Mouse (Mus musculus) forebrain, postnatal 0 days (tissue): ENCODE measurements around the gene H2afx. TPM values are rescaled to one million over a fixed set of nuclear protein-coding genes. Genes with fewer than 3 reads are reported as not detected.
"Not testable (repeated sequence)": the region's sequence is repeated elsewhere in the genome, so short reads cannot be mapped to it uniquely, and the experiment has no call there.

Source experiments
- ATAC-seq: fragments of 200-750 bp; cut with Nextera tagmentation; 2 replicates; pipeline ENCODE4 v1.8.0; 2017; ENCODE audit warnings: mild to moderate bottlenecking, moderate library complexity
- DNase-seq: peaks from one replicate; pipeline ENCODE4 v3.0.0-alpha.2; 2015
- H3K27ac ChIP-seq: fragments of 300-500 bp; sonication (generic); 2 replicates; pipeline ENCODE4 v1.5.1; 2014; ENCODE audit warnings: low read depth, mild to moderate bottlenecking, antibody characterized with exemption, low read length, moderate library complexity, mixed read lengths
- H3K27me3 ChIP-seq: fragments of 300-500 bp; sonication (generic); 2 replicates; pipeline ENCODE4 v1.6.1; 2014; ENCODE audit warnings: mild to moderate bottlenecking, low read length, mixed read lengths; ENCODE audit not compliant: insufficient read depth
- H3K36me3 ChIP-seq: fragments of 300-500 bp; sonication (generic); 2 replicates; pipeline ENCODE4 v1.6.1; 2014; ENCODE audit warnings: mild to moderate bottlenecking, moderate library complexity; ENCODE audit not compliant: insufficient read depth
- H3K4me1 ChIP-seq: fragments of 300-500 bp; sonication (generic); 2 replicates; pipeline ENCODE4 v1.6.1; 2014; ENCODE audit warnings: antibody characterized with exemption; ENCODE audit not compliant: insufficient read depth
- H3K4me2 ChIP-seq: fragments of 300-500 bp; sonication (generic); 2 replicates; pipeline ENCODE4 v1.6.1; 2014; ENCODE audit warnings: low read depth, mild to moderate bottlenecking, moderate library complexity
- H3K4me3 ChIP-seq: fragments of 300-500 bp; sonication (generic); 2 replicates; pipeline ENCODE4 v1.5.1; 2014; ENCODE audit warnings: low read depth, low read length, mixed read lengths
- H3K9ac ChIP-seq: fragments of 300-500 bp; sonication (generic); 2 replicates; pipeline ENCODE4 v1.6.1; 2014; ENCODE audit warnings: mild to moderate bottlenecking
- H3K9me3 ChIP-seq: fragments of 300-500 bp; sonication (generic); 2 replicates; pipeline ENCODE4 v1.6.1; 2016; ENCODE audit warnings: low read length
- CTCF ChIP-seq: sonication (generic); IDR thresholded peaks from 2 replicates; pipeline ENCODE4 v1.5.1; 2016; ENCODE audit warnings: antibody characterized with exemption, control low read depth, low read depth
- WGBS: fragments of 180-500 bp; shearing (Covaris S2); extraction: QIAGEN DNeasy Blood & Tissue Kit; methylation state at CpG from one replicate; pipeline ENCODE4 v1.1.7; 2014; 5-methylcytosine and 5-hydroxymethylcytosine counted together
- polyA plus RNA-seq: library from polyadenylated mRNA; unstranded; fragments of >200 nt; fragmentation: Nextera tagmentation; extraction: Ambion mirVana; gene quantifications from 2 replicates; pipeline ENCODE4 v1.2.1, GENCODE M21; 2015
- total RNA-seq: library from RNA; depleted of rRNA; stranded (reverse); fragments of >200 nt; gene quantifications from 2 replicates; pipeline ENCODE4 v1.2.3, GENCODE M21; 2014

H2afx gene
- total and polyA plus RNA-seq, 2 experiments from 2014 or later: 97.8 to 143 TPM

DNA sequence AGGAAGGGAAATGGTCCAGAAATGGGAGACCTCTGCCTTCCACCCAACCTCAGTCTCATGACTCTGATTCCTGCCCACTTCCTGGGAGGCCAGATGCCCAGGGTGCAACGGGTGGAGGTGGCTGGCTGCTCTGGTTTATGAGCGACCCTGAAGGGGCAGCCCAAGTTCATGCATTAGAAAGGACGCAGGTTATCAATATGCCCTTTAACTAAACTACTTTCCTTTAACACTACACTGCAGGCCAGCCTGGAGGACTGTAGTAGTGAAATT lies 15.7 kb upstream of the H2afx start:
- ATAC-seq (no peak), DNase-seq (no peak)
- no peaks in the 10 kb centered on the region for H3K27me3 ChIP-seq
- H3K4me1 ChIP-seq: peaks cover 19% of the 10 kb centered on the region
- peak overlapping the region; percentile 91 for H3K4me3 ChIP-seq
- TF ChIP-seq CTCF: no peak
- peak overlapping the region; percentile 71 for H3K4me2 ChIP-seq
- 30% methylated on average over 3 of the region's 3 CpGs for WGBS
- H3K27ac ChIP-seq: no peak overlapping the region
- H3K36me3 ChIP-seq: peaks cover 25% of the 10 kb centered on the region
- peak overlapping the region; percentile 87 for H3K9ac ChIP-seq
- H3K9me3 ChIP-seq: no peaks in the 10 kb centered on the region

DNA sequence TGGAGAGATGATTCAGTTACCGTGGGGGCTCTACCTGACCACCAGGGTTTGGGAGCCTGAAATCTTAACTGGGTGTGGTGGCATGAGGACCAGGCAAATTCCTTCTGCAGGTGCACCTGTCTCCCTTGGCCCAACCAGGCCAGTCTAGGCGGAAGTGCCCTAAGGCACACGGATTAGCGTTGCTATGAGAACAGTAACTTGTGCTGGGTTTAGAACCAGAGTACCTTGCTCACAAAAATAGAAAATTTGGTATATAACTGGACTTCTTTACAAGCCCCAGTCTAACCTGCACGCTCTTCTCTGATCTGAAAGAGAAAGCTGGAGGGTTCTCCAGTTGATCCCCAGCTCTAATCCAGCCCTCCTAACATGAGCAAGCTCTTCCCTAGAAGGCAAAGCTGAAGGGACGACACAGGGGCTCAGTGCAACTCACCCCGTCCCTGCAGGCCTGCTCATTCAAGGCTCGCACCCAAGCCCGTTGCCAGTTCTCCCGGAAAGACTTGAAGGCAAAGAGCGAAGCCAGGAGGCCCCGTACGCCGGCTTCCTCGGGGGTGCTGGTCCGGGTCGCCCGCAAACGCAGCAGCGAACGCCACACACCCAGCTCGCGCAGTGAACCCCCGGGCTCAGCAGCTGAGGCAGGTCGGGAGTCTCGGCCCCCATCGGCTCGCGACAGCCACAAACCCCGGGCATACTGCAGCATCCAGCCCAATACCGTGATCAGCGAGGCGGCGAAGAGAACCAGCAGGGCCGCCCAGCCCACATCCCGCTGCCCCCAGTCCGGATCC lies 15.2 kb upstream of the H2afx start:
- ATAC-seq: peak; percentile 5; the same call in 1 of the 2 replicates
- Histone ChIP-seq H3K36me3 (peaks cover 19% of the 10 kb centered on the region), H3K9me3 (no peaks in the 10 kb centered on the region), H3K9ac (peak overlapping the region; percentile 87), H3K27me3 (no peaks in the 10 kb centered on the region), H3K4me3 (peak overlapping the region; percentile 91), H3K4me2 (peak overlapping the region; percentile 71), H3K27ac (peak overlapping the region; percentile 78), H3K4me1 (peaks cover 19% of the 10 kb centered on the region)
- no peak for TF ChIP-seq CTCF
- DNase-seq: peak; percentile 27
- 2% methylated on average over 37 of the region's 37 CpGs for WGBS

DNA sequence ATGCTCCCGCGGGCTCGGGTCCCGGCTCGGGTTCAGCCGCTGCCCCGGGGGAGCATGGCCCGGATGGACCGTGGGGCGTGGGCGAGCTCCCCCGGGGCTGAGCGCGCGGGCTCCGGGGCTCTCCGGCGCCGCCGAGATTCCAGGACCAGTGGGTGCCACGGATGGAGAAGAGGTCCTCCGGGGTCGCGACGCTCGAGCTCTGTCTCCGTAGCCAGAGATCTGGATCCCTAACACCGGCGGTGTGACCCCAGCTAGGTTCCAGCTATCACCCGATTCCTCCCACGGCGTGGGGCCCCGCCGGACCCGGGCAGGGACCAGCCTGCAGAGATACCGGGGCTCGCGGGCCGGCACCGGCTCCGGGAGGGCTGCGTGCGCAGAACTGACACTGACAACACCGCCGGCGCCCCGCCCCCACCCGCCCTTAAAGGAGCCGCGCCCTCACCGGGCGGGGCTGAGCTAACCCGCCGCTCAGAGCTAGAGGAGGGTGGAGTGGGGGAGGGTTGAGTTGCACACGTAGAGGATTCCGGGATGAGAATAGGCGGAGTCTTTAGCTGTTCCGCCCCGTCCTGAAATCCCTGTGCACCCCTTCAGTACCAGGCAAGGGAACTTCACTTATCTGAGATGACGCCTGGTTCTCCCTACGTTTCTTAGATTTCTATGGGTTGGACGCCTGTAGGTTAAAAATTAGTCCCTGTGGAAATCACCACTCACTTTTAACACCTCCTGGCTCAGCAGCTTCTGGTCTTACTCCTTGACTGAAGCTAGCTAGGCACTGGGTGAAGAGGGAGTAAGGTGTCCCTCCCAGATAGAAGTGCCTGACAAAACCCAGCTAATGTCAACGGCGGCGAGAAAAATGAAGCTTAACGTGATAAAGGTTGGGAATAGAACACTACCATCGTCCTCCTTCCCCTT lies 14.4 kb upstream of the H2afx start, which contains the start of gene C2cd2l:
C2cd2l (minus strand) TSS at position 399 of the 912 bp plus-strand sequence.
- Histone ChIP-seq H3K4me2 (peak within 1 kb of the TSS; percentile 71), H3K27me3 (no peaks in the 10 kb centered on the region), H3K9me3 (no peaks in the 10 kb centered on the region), H3K9ac (peak within 1 kb of the TSS; percentile 87), H3K4me3 (peak within 1 kb of the TSS; percentile 91), H3K27ac (peak within 1 kb of the TSS; percentile 87), H3K36me3 (peaks cover 11% of the 10 kb centered on the region), H3K4me1 (peaks cover 19% of the 10 kb centered on the region)
- TF ChIP-seq CTCF: no peak
- DNase-seq (peak; percentile 98), ATAC-seq (peak; percentile 100)
- WGBS: under 1% methylated on average over 66 of the region's 67 CpGs

DNA sequence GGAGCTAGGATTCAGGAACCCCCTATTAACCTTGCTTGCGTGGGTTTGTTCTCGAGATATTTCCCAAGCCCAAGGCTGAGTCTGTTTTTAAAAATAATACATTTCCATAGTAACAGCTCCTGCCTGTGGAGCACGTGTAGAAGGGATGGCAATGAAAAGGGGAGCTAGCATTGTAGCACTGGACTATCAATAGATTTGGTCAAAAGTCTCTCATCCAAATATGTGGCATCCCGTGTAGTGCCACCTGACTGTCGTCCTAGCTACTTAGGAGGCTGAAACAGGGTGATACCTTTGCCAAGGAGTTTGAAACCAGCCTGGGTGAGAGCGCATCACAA lies 13.7 kb upstream of the H2afx start:
- ATAC-seq (peak; percentile 70), DNase-seq (no peak)
- H3K27ac ChIP-seq: peak overlapping the region; percentile 87
- no peak for TF ChIP-seq CTCF
- peaks cover 22% of the 10 kb centered on the region for H3K4me1 ChIP-seq
- 13% methylated on average over 6 of the region's 6 CpGs for WGBS
- H3K4me2 ChIP-seq: peak overlapping the region; percentile 71
- peaks cover 5% of the 10 kb centered on the region for H3K36me3 ChIP-seq
- peak overlapping the region; percentile 91 for H3K4me3 ChIP-seq
- no peaks in the 10 kb centered on the region for H3K9me3 ChIP-seq
- H3K27me3 ChIP-seq: no peaks in the 10 kb centered on the region
- H3K9ac ChIP-seq: peak overlapping the region; percentile 87

GRCm38 (mm10) chr9:44323656-44324055 lies 10.8 kb upstream of the H2afx start:
- not testable (repeated sequence) for H3K36me3 ChIP-seq, DNase-seq, H3K9me3 ChIP-seq, H3K27me3 ChIP-seq, ATAC-seq, H3K4me3 ChIP-seq, H3K9ac ChIP-seq, H3K27ac ChIP-seq, H3K4me2 ChIP-seq
- peaks cover 17% of the 10 kb centered on the region for H3K4me1 ChIP-seq
- WGBS: 70% methylated on average over 4 of the region's 4 CpGs

GRCm38 (mm10) chr9:44324147-44324546 lies 10.3 kb upstream of the H2afx start:
- Histone ChIP-seq H3K36me3 (peaks cover 4% of the 10 kb centered on the region; the same call in 1 of the 2 replicates), H3K27ac (no peak overlapping the region), H3K9ac (no peak overlapping the region), H3K27me3 (no peaks in the 10 kb centered on the region), H3K4me3 (no peak overlapping the region), H3K4me1 (peaks cover 13% of the 10 kb centered on the region; the same call in 1 of the 2 replicates), H3K4me2 (no peak overlapping the region), H3K9me3 (no peaks in the 10 kb centered on the region)
- ATAC-seq (no peak), DNase-seq (no peak)
- 83% methylated on average over 6 of the region's 6 CpGs for WGBS
- no peak for TF ChIP-seq CTCF

GRCm38 (mm10) chr9:44325032-44325767 lies 9.3 kb upstream of the H2afx start:
- Histone ChIP-seq H3K4me1 (0 out of 2 replicates have a peak, but pooled peaks cover 11% of the 10 kb centered on the region), H3K9ac (0 out of 2 replicates have a peak overlapping the region, but pooled peaks have one; percentile 76), H3K4me2 (peak overlapping the region; percentile 85), H3K4me3 (peak overlapping the region; percentile 79), H3K36me3 (peaks cover 12% of the 10 kb centered on the region; the same call in 1 of the 2 replicates)
- ATAC-seq, H3K9me3 ChIP-seq, H3K27ac ChIP-seq, H3K27me3 ChIP-seq, DNase-seq: not testable (repeated sequence)
- WGBS: 72% methylated on average over 7 of the region's 8 CpGs
